Mouse (Mus musculus) E14TG2a.4 (cell line): ENCODE measurements around the gene Cd200.

Experiments
- H3K27me3 ChIP-seq: 2 replicates; pipeline ENCODE4 v1.6.1; 2014; ENCODE audit warnings: low read length, control low read depth; ENCODE audit not compliant: insufficient read depth
- H3K36me3 ChIP-seq: 2 replicates; pipeline ENCODE4 v1.6.1; 2014; ENCODE audit warnings: low read length, control low read depth; ENCODE audit not compliant: insufficient read depth
- H3K4me1 ChIP-seq: replicated peaks from 2 replicates; pipeline ENCODE4 v1.6.1; 2014; ENCODE audit warnings: low read depth, low read length, control low read depth
- H3K4me3 ChIP-seq: replicated peaks from 2 replicates; pipeline ENCODE4 v1.5.1; 2014; ENCODE audit warnings: mild to moderate bottlenecking, low read length
- H3K9me3 ChIP-seq: 2 replicates; pipeline ENCODE4 v1.6.1; 2014; ENCODE audit warnings: low read length, control low read depth
- CTCF ChIP-seq: conservative IDR thresholded peaks from 2 replicates; pipeline ENCODE4 v1.5.1; 2014; ENCODE audit warnings: low read length
- NANOG ChIP-seq: IDR thresholded peaks from 2 replicates; pipeline ENCODE4 v1.6.1; 2014; ENCODE audit warnings: borderline replicate concordance, low read length, mixed read lengths
- POU5F1 ChIP-seq: IDR thresholded peaks from 2 replicates; pipeline ENCODE4 v1.6.1; 2014; ENCODE audit warnings: low read length, borderline replicate concordance

The Cd200 gene

GRCm38 (mm10) chr16:45336478-45336877, 72.4 kb downstream of the Cd200 start:
- H3K4me3 ChIP-seq: no peak overlapping the region
- no peaks in the 10 kb centered on the region for H3K36me3 ChIP-seq
- H3K27me3 ChIP-seq: no peaks in the 10 kb centered on the region
- no peaks in the 10 kb centered on the region for H3K9me3 ChIP-seq
- no peaks in the 10 kb centered on the region for H3K4me1 ChIP-seq
- TF ChIP-seq CTCF (no peak), NANOG (no peak), POU5F1 (no peak)

- H3K4me1 ChIP-seq: no peaks in the 10 kb centered on the region
- no peaks in the 10 kb centered on the region for H3K36me3 ChIP-seq
- no peaks in the 10 kb centered on the region for H3K27me3 ChIP-seq
- H3K4me3 ChIP-seq: no peak overlapping the region
- H3K9me3 ChIP-seq: no peaks in the 10 kb centered on the region
- no peak for TF ChIP-seq POU5F1
- TF ChIP-seq NANOG: no peak
- no peak for TF ChIP-seq CTCF
These were observed 74.0 kb downstream of the Cd200 start for GRCm38 (mm10) chr16:45334891-45335290.

GRCm38 (mm10) chr16:45334376-45334765, 74.5 kb downstream of the Cd200 start:
- no peaks in the 10 kb centered on the region for H3K27me3 ChIP-seq
- TF ChIP-seq CTCF: no peak
- TF ChIP-seq POU5F1: no peak
- no peak for TF ChIP-seq NANOG

GRCm38 (mm10) chr16:45333678-45334375, 75.0 kb downstream of the Cd200 start:
- no peaks in the 10 kb centered on the region for H3K4me1 ChIP-seq
- no peak overlapping the region for H3K4me3 ChIP-seq
- no peaks in the 10 kb centered on the region for H3K9me3 ChIP-seq
- H3K36me3 ChIP-seq: no peaks in the 10 kb centered on the region
- H3K27me3 ChIP-seq: no peaks in the 10 kb centered on the region
- no peak for TF ChIP-seq NANOG
- no peak for TF ChIP-seq POU5F1
- TF ChIP-seq CTCF: no peak

More at GRCm38 (mm10) chr16:45334376-45334765, 74.5 kb downstream of the Cd200 start:
- Histone ChIP-seq H3K9me3 (no peaks in the 10 kb centered on the region), H3K36me3 (no peaks in the 10 kb centered on the region), H3K4me1 (no peaks in the 10 kb centered on the region), H3K4me3 (no peak overlapping the region)

- TF ChIP-seq POU5F1: no peak
- TF ChIP-seq NANOG: no peak
- no peak for TF ChIP-seq CTCF
- no peak overlapping the region for H3K4me3 ChIP-seq
- no peaks in the 10 kb centered on the region for H3K4me1 ChIP-seq
- no peaks in the 10 kb centered on the region for H3K36me3 ChIP-seq
- no peaks in the 10 kb centered on the region for H3K27me3 ChIP-seq
- no peaks in the 10 kb centered on the region for H3K9me3 ChIP-seq
These were observed 76.3 kb downstream of the Cd200 start for GRCm38 (mm10) chr16:45332591-45332990.
